Mouse (Mus musculus): Measurements from ENCODE around the gene Alg1.
A peak's percentile ranks its signal among the peaks of the same experiment; 100 is the strongest.
"Not testable (repeated sequence)": the region's sequence is repeated elsewhere in the genome, so short reads cannot be mapped to it uniquely, and the experiment has no call there.

Gene Alg1

DNA sequence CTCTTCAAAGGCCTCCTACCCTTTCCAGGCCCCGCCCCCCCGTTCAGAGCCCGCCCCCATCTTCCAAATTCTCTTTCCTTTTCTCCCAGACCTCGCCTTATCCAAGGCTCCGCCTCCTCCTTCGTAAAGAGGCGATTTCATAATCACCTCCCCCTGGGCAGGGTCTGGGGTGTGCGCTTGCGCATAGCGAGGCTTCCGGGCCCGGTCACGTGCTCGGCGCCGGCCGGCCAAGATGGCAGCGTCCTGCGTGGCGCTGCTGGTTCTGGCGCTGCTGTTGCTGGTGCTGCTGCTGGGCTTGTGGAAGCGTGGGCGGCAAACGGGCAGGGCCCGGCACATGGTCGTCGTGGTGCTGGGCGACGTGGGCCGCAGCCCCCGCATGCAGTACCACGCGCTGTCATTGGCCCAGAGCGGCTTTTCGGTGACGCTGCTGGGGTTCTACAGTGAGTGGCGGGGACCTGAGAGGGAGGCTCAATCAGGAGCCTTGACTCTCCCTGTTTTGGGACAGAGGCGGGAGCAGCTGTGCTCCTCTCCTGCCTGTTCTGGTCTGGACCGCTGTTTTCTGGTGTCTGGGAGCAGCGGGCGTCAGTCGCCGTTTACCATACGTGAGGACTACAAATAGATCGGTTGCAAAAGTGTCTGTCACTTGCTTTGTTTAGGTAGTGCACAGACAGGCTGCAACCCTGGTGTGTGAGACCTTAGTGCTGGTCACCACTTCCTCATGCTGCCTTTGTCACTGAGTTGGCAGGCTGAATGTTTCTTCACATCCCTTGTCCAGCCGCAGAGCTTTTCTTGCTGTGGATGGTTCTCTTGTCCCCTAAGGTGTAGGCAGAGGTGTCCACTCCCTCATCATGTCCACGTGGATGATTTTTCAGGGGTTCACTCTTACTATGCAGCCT is at the start of gene Alg1:
Gene Alg1 (plus strand): TSS at position 204 of the 896 bp plus-strand sequence.
- peak; percentile 97 for DNase-seq (ENCODE audit: low spot score)

DNA sequence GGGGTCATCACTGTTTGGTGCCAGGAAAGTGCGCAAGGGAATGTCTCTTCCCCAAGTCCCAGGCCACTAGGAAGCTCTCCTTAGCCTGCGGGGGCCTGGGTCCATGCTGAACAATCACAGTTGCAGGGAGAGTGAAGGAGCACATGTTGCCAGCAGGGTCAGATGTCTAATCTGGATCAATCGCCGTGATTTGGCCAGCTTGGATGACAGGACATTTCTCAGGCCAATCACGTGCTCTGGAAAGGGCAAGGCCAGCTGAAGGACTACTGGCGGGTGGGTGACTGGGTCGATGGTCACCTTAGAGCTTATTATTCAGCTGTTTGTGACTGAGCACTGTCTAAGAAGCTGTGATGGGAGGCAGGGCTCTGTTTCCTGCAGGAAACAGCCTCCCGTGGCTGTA is 49.3 kb upstream of the Alg1 start:
- no peak for DNase-seq (ENCODE audit: low spot score)

DNA sequence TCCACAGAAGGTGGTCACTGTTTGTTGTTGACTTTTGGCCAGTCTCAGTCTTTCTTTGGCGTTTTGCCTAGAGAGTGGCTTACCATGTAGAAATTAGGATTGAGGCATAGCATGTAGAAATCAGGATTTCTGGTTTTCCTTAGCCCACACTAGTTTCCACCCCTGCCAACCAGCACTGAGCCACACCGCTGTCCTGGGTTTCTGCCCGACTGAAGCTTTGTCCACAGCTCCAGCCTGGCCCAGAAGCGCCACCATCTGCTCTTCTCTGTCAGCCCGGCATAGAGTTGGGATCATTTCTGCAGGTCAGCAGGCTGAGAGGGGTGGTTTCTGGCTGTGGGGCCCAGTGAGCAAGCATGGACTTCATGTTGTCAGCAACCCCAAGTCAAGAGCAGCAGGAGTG is 48.5 kb upstream of the Alg1 start:
- DNase-seq (ENCODE audit: low spot score): no peak

DNA sequence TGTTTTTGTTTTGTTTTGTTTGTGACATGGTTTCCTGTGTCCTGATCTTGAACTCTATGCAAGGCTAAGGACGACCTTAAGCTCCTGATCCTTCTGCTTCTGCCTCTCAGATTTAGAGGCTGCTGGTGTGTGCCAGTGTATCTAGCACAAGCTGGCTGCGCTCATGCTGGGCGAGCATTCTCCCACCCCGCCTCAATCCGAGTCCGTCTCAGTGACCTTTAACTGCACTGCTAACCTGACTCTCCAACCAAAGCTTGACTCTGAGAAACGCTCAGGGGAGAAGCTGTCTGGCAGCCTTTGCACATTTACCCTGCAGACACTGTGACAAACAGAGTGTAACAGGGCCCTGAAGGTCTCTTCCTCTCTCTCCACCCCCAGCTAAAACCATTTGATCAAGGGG is 47.7 kb upstream of the Alg1 start:
- DNase-seq (ENCODE audit: low spot score): no peak

DNA sequence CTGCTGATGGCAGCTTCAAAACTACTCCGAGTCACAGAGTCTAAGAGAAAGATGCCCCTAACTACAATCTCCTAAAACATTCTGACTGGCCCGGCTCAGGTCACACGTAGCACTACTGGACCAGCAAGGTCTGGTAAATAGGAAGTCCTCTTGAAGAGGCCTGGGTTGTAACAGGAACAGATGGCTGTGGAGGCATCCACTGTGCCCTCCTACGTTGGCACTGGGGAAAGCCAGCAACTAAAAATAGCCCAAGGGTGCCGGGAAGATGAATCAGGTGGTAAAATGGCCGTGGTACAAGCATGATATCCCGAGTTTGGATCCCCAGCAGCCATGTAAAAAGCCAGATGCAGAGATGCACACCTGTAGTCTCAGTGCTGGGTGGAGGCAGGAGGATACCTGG is 47.2 kb upstream of the Alg1 start:
- no peak for DNase-seq (ENCODE audit: low spot score)

DNA sequence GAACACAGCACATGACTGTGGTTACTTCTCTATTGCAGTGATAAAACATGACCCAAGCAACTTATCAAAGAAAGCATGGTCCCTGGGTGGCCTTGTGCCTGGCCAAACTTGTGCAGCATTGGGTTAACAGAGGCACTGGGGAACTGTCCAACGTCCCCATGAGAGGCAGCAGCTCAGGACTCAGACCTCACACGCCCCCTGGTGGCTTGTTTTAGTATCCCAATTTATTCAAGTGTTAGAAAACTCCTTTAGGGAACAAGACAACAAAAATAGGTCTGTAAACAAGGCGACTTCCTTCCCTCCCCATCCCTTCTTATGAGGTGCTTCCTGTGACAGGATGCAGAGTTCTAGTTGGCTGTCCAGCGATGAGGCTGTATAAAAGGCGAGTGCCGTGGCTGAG is 38.3 kb upstream of the Alg1 start:
- DNase-seq (ENCODE audit: low spot score): peak; percentile 73

DNA sequence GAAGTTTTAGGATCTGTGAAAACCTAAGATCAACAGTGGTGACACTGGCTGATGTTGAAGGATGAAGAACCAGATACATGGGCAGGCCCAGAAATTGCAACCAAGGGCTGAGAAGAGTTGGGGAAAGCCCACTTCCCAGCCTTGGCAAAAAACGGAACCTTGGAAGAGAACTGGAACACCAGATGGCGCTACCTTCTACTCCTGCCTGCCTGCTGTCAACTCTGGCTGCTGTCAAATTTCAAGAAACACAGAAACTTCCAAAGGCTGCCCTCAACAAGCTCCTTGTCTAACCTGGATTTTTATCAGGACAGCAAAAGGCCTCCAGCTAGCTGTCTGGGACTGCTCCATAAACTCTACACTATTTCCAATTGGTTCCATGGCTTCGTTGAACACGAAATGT is 30.7 kb upstream of the Alg1 start:
- DNase-seq (ENCODE audit: low spot score): peak; percentile 65

DNA sequence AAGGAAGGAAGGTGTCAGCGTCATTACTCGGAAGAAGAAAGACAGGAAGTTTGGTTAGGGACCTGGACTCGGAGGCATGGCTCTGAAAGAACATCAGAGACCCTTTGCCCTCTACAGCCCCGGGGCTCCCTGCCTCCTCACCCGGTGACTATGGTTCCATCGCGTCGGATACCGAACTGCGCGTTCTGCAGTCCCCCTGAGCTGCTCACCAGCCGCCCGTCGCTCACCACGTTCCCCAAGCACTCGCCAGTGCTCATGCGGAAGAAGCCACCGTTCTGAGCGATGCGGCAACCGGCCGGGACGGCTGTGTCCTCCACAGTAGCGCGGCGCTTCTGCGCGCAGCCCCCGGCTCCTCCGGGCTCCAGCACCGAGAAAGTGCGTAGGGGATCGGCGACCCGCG is 30.2 kb upstream of the Alg1 start:
- peak; percentile 13 for DNase-seq (ENCODE audit: low spot score)

DNA sequence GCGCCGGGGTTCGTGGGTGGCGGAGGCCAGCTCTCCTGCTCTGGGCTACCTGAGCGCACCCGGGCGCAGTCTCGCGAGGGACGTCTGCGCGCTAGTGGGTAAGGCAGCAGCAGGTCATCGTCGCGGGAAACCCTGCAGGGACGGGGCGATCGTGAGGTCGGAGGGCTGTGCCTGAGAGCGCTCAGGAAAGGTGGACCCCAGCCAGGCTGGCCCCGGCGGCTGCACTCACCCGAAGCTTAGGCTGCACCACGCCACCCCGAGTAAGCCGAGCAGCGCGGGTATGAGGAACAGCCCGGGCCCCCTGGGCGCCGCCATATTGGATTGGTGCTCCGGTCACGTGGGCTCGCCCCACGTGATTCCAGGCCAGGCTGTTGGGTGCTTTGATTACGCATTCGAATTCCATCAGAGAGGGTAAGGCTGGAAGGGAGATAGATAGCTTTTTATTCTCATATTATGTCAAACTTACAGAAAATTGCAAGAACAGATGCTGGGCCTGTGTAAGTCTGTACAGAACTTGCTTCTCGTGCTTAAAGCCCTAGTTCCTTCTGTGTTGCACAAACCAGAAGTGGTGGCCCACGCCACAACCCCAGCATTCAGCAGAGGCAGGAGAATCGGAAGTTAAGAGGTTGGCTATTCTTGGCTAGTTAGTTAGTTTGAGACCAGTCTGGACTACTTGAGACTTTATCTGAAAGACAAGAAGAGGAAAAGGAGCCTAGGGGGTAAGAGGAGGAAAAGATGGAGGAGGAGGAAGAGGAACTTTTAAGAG is 29.6 kb upstream of the Alg1 start, which contains the start of gene Nagpa:
Gene Nagpa (minus strand): TSS at position 345 of the 766 bp plus-strand sequence.
- DNase-seq (ENCODE audit: low spot score): peak; percentile 91

DNA sequence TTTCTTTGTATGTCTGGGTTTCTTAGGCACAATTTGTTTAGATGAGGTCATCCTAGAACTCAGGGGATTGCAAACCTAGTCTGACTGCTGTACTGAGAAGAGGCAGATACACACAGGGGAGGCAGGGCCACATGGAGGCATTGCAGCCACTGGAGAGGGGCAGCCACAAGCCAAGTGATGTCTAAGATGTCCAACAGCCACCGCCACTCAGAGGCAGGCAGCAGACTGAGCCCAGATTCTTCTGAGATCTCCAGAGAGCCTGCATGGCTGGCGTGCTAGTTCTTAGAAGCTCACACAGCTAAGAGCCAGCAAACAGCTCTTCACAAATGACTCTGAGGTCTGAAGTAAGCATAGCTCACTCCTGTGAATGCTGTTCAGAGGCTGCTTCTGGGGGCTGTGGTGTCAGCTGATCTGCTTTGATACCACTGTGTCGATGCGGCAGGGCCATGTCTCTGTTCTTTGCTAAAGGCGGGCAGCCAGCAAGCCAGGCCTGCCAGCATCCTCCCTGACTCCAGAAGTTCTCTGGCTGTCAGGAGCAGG is 27.9 kb upstream of the Alg1 start:
- no peak for DNase-seq (ENCODE audit: low spot score)

DNA sequence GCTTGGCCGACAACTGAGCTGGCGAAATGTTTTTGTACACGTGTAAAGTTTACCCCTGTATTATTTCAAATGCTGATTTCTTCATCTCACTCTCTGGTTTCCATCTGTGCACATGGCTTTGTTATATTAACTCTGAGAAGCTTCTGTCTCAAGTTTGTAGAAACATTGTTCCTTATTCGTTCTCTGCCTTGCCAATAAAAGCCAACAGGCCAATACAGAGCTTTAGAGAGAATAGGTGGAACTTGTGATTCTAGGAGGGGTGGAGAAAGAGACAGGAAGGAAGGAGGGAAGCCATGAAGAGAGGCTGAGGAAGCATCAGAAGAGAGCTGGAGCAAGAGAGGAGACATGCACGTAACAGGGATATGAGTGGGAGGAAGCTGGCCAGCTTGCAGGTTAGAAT is 27.4 kb upstream of the Alg1 start:
- no peak for DNase-seq (ENCODE audit: low spot score)

DNA sequence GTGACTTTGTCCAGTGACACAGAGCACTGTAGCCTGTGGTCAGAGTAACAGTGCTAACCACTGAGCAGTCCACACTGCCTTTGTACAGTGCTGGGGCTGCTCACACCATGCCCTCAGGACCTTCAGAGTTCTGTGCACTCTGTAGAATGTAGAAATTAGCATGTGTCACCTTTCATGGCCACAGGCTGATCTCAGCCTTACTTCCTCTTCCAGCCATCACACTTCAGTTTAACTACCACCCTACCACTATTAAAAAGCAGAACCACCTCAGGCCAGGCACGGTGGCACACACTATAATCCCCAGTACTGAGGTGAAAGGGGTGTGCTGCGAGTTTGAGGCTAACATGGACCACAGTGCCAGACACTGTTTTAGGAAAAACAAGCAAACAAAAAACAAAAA is 23.1 kb upstream of the Alg1 start:
- no peak for DNase-seq (ENCODE audit: low spot score)

DNA sequence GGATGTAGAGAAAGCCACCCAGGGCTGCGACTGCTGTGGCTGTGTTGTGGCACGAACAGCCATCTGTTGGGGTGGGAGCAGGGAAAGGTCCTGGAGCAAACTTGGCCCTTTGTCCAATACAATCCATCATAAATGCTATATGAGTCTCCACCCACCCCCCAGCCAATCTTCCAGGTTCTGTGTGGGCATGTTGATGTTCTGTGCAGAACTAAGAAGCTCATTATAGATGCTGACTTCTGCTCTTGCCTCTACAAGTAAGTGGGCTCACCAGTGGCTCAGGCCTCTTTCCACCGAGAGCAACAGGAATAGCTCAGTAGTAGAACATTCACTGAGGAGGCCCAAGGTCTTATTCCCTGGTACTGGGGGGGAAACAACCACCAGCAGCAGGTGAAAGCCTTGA is 21.3 kb upstream of the Alg1 start:
- DNase-seq (ENCODE audit: low spot score): no peak

DNA sequence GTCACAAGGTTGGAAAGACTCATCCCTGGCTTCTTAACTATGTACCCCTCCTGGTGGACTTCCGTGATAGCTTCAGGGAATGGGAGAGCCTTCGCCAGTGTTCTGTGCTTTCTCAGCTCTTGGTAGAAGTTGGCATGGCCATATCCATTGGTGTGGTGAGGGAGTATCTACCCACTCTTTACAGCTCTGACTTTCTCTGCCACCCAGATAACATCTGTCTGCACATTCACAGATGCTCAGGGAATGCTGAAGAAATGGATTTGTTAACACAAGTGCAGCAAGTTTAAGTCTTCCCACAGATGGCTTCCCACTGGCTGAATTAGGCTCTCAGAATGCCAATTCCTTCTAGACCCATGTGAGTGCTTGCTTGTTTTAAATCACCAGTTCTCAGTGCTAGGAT is 19.3 kb upstream of the Alg1 start:
- no peak for DNase-seq (ENCODE audit: low spot score)

DNA sequence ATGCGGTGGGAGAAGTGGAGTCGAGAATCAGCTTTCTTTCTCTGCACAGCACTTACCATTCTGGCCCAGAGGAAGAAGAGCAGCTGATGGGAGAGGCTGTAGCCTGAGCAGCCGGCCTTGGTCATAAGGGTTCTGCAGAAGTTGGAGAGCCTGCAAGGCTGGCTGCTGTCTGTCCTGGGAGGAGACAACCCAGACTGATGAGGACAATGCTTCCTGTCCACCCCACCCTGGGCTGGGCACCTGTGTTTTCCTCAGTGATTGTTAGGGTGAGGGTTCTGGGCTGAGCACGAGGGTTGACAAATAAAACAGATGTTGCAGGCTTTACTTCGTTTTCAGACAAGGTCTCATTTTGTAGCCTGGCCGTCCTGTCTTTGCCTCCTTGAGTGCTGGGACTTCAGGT is 16.7 kb upstream of the Alg1 start:
- no peak for DNase-seq (ENCODE audit: low spot score)

DNA sequence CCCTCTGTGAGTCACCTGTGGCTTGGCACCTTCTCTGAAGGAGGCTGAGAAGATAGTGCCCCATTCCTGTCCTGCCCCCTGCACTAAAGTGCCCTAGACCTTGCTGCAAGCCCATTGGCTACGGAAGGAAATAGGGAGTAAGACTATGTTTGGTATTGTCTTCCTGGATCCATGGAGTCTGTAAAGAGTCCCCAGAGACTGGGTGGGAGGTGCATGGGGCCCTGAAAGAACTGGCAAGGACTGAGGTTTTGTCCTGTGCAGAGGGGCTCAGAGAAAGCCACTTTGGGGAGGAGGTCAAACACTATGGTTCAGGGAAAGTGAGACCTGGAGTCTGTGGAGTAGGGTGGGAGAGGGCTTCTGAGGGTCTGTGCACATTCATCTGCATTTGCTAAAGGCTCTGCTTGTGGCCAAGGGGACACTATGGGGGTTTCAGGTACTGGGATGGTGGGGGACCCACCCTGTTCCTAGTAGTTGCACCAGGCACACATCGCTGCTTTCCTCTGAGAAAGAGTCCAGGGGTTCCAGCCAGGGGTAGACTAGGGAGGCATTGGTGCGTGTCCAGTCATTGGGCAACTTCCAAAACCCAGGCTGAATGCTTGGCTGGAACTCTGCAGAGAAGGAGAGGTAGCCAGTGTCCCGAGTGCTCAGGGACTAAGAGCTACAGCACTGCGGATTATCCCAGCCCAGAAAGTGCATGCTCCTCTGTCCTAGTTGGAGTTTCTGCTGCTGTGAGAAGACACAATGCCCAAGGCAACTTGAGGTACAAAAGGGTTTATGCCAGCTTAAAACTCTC is 15.9 kb upstream of the Alg1 start:
- no peak for DNase-seq (ENCODE audit: low spot score)

DNA sequence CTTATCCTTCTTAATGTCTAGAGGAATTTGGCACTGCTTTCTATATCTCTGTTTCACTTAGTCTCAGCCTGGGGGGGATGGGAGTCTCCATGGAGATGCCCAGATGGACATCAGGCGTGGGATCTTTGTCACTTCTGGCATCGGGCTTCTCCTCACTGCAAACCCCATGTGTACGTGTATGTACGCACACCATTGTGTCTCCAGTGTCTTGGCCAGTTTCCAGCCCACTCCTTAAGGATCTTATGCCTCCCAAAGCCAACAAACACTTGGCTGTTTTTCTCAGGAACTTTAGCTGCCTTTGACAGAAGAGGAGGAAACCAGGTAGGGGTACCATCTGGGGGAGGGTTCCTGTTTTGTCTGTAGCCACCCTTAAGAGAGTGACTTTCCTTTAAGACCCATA is 12.0 kb upstream of the Alg1 start:
- DNase-seq (ENCODE audit: low spot score): no peak

DNA sequence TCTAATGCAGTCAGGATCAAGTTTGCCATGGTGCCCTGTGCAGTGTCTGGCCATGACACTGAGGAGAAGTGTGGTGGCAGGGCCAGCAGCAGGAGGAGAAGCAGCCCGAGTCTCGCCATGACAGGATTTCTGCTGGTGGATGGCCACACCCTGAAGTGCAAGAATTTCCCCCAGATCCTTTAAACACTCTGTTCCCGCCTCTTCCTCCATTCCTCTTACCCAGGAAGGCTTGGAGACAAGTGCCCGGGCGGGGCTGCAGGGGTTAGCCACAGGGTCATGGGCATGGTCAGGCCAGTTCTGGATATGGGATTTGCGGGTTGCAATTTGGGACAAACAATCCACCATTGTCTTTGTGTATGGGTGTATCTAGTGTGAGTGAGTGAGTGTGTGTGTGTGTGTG is 11.3 kb upstream of the Alg1 start, which contains the start of gene AU021092:
Gene AU021092 (minus strand): TSS at position 160 of the 400 bp plus-strand sequence.
- no peak for DNase-seq (ENCODE audit: low spot score)

DNA sequence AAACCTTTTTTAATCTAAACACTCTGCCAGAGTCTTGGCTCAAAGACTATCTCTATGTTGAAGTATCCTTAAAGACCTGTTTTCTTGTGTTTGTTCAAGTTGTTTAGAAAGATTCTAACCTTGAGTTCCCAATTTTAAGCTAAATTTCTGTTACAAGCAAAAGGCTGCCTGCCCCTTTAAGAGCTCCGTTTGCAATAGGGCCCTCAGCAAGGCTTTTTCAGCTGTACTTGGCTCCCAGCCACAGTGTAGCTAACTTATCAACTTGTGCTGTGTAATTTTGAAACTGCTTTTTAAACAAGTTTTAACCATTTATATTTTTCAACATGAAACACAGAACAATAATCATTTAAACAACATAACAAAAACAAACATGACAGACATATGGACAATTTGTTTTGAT is 6.9 kb upstream of the Alg1 start:
- DNase-seq (ENCODE audit: low spot score): not testable (repeated sequence)

DNA sequence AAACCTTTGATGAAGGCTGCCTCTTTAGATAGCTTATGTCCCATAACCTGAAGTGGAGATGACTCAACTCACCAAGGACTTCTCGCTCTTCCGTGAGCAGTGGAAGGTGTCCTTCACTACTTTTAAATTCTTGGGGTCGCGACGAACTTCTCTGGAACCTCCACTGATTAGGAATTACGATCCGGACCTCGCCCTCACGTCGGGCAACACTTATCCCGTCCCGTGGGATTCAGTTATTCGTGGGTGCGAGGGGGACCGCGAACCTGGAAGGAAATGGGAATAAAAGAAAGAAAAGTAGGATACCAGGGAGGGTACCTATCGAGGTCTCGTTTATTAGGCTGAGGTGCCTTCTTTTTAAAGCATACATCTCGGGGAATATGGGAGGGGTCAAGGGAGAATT is 5.9 kb upstream of the Alg1 start:
- DNase-seq (ENCODE audit: low spot score): not testable (repeated sequence)

DNA sequence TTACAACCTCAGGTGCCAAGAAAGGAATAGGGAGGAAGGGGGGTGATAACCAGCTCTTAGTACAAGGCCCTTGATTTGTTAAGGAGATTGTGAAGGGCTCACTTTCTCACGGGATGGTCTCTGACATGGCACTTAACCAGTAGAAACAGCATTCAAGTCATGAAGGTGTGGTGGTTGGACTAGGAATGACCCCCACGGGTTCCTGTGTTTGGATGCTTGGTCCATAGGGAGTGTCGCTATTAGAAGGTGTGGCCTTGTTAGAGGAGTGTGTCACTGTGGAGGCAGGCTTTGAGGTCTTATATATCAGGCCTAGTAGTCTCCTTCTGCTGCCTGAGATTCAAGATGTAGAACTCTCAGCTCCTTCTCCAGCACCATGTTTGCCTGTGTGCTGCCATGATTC is 5.3 kb upstream of the Alg1 start:
- DNase-seq (ENCODE audit: low spot score): not testable (repeated sequence)

DNA sequence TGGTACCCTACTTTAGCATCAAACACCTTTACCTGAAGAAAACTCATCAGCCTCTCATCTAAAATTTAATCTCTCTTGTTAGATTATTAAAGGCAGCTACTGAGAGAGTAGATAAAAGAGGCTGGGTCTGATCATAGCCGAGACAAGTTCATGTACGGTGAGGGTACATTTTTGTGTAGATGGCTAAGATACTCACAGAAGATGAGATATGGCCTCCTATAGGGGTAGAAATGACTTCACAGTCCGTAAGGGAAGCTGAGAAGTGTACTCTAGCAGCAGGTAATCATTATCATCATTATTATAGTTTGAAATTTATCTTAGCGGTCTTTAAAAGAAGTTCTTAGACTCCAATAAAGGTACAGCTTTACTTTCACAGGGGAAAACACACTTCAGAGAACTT is 439 bp upstream of the Alg1 start:
- no peak for DNase-seq (ENCODE audit: low spot score)

All from embryo, embryonic 10 days (tissue).